12 mouse cellular contexts compared by ENCODE assay signal in the genomic region with DNA sequence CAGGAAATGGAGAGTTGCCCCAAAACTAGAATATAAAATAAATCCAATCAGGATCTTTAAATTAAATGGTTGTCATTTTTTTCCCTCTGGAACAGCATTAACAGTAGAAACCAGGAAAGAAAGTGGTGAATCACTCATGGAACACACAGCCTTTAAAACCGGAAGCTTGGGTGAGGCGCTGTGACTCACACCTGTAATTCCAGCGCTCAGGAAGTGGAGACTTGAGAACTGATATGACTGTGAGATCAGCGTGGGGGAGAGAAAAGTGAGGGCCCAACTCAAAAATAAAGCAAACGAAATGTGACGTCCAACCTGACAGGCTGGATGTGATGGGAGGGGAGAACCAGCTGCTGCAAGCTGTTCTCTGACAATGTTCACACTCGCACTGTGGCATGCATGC.
"Had no signal": no experiment of that assay in that cellular context is flagged by ENCODE, and none has a peak within 500 bp of the region (broad histone marks: within the 10 kb centered on the region; RNA-seq: fewer than 3 reads in every experiment).

No protein-coding gene starts in this region.

- H3K4me2 ChIP-seq: intestine, embryonic 15.5 days; limb, embryonic 15.5 days; liver, embryonic 12.5 days; midbrain, embryonic 11.5 days; midbrain, embryonic 15.5 days had no signal

- DNase-seq: kidney, adult 8-10 months; kidney, postnatal 25 days; lung, postnatal 4 days; spleen, adult 18-20 months; thymus, adult 2 months; thymus, postnatal 25 days had no signal

- H3K4me1 ChIP-seq: intestine, embryonic 15.5 days; limb, embryonic 15.5 days; midbrain, embryonic 15.5 days had no signal

- H3K4me3 ChIP-seq: intestine, embryonic 15.5 days; layer of hippocampus, adult 2 months; limb, embryonic 15.5 days; liver, embryonic 12.5 days; midbrain, embryonic 15.5 days had no signal

- H3K27ac ChIP-seq: intestine, embryonic 15.5 days; layer of hippocampus, adult 2 months; limb, embryonic 15.5 days; liver, embryonic 12.5 days; midbrain, embryonic 15.5 days had no signal

- H3K9ac ChIP-seq: intestine, embryonic 15.5 days; limb, embryonic 15.5 days; liver, embryonic 12.5 days; midbrain, embryonic 15.5 days had no signal

- H3K9me3 ChIP-seq: intestine, embryonic 15.5 days; limb, embryonic 15.5 days; liver, embryonic 12.5 days; midbrain, embryonic 15.5 days had no signal

- H3K36me3 ChIP-seq: intestine, embryonic 15.5 days; limb, embryonic 15.5 days; liver, embryonic 12.5 days; midbrain, embryonic 15.5 days had no signal

- H3K27me3 ChIP-seq: intestine, embryonic 15.5 days; limb, embryonic 15.5 days; liver, embryonic 12.5 days; midbrain, embryonic 15.5 days had no signal

- ATAC-seq: intestine, embryonic 15.5 days; liver, embryonic 12.5 days; midbrain, embryonic 15.5 days had no signal
